Comparison of ENCODE assay signal across 24 mouse cellular contexts in the genomic region with DNA sequence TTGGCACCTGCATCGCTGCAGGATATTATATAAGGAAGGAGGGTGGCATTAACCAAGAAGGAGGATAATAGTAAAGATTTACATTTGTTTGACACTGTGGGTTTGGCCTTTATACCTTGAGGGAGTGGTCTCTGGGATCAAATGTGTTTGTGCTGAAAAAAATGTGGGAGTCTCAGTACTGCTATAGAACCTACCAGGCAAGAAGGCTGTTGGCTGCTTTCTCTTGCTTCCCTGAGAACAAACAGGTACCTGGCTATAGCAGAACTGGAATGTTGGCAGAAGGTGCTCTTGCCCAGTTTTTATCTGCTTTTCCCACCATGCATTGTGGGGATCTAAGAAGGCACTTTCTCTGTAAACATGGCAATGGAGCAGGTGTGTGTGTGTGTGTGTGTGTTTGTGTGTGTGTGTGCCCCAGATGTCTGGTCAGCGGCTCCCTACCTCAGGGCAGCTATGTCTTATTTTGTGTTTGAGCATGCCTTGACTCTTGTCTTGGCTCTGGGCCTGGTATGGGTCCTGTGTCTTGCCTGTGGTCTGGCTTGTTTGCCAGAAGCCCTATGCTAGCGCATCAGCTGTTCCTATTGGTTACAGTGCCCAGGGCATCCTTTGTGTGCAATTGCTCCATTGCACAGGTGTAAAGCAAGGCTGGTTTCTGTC. TPM values are rescaled to one million over a fixed set of nuclear protein-coding genes. Genes with fewer than 3 reads are reported as not detected.
A peak's percentile ranks its signal among the peaks of the same experiment; 100 is the strongest.
DNase-seq lines count a peak whose midpoint lies in the region; ATAC-seq lines count a peak whose summit lies in the region.
"Had no signal": no experiment of that assay in that cellular context is flagged by ENCODE, and none has a peak within 500 bp of the region (broad histone marks: within the 10 kb centered on the region; RNA-seq: fewer than 3 reads in every experiment).

No protein-coding gene starts in this region.

- WGBS in heart, embryonic 15.5 days: 84% methylated on average over 3 of the region's 3 CpGs
- 76% methylated on average over 3 of the region's 3 CpGs for WGBS in lung, embryonic 15.5 days
- 59% methylated on average over 3 of the region's 3 CpGs for WGBS in intestine, embryonic 15.5 days
- WGBS in stomach, embryonic 14.5 days: 65% methylated on average over 3 of the region's 3 CpGs
- WGBS in heart, embryonic 11.5 days (ENCODE audit: insufficient replicate concordance): 75% methylated on average over 3 of the region's 3 CpGs

- no peak for ATAC-seq in heart, embryonic 15.5 days (replicated peaks; ENCODE audit: insufficient number of reproducible peaks, insufficient read depth, low FRiP score, low read depth)
- peak; percentile 38; the same call in 1 of the 2 replicates for ATAC-seq in lung, embryonic 15.5 days (ENCODE audit: borderline replicate concordance, extremely low read depth, low FRiP score, low TSS enrichment)
- peak; percentile 44 for ATAC-seq in intestine, embryonic 15.5 days
- peak; percentile 58 for ATAC-seq in stomach, embryonic 14.5 days (ENCODE audit: insufficient number of reproducible peaks, insufficient read depth, low FRiP score, low read depth)
- ATAC-seq in heart, embryonic 11.5 days (replicated peaks; ENCODE audit: insufficient number of reproducible peaks, low FRiP score, low TSS enrichment): no peak
- ATAC-seq: CD4-positive, CD25-positive, alpha-beta regulatory T cell, adult 4 months had no signal

- DNase-seq in heart, adult 9 months (ENCODE audit: low spot score in 2 of 2): no peak
- DNase-seq in lung, postnatal 14 days: no peak
- DNase-seq in left cerebral cortex, postnatal 10 days (ENCODE audit: extremely low spot score in 1 of 2, low spot score in 2 of 2): no peak
- DNase-seq: right cerebral cortex, postnatal 25 days; thymus, postnatal 4 days had no signal

- H3K27me3 ChIP-seq in heart, embryonic 15.5 days: peaks cover 9% of the 10 kb centered on the region; the same call in 1 of the 2 replicates
- no peaks in the 10 kb centered on the region for H3K27me3 ChIP-seq in lung, embryonic 15.5 days
- H3K27me3 ChIP-seq in intestine, embryonic 15.5 days (replicated peaks): no peaks in the 10 kb centered on the region
- H3K27me3 ChIP-seq in stomach, embryonic 14.5 days (ENCODE audit: control insufficient read depth, insufficient read depth, low read length): no peaks in the 10 kb centered on the region
- no peaks in the 10 kb centered on the region for H3K27me3 ChIP-seq in heart, embryonic 11.5 days (ENCODE audit: control insufficient read depth, insufficient read depth, low read length)
- H3K27me3 ChIP-seq: hindbrain, embryonic 15.5 days had no signal

- intact Hi-C loops in left cerebral cortex, postnatal 10 days (cut with DNase I): no loop called here

- H3K36me3 ChIP-seq in heart, embryonic 15.5 days: no peaks in the 10 kb centered on the region
- H3K36me3 ChIP-seq in lung, embryonic 15.5 days: no peaks in the 10 kb centered on the region
- H3K36me3 ChIP-seq in intestine, embryonic 15.5 days: no peaks in the 10 kb centered on the region
- H3K36me3 ChIP-seq in stomach, embryonic 14.5 days (ENCODE audit: control insufficient read depth, insufficient read depth, low read length): no peaks in the 10 kb centered on the region
- no peaks in the 10 kb centered on the region for H3K36me3 ChIP-seq in heart, embryonic 11.5 days (ENCODE audit: control insufficient read depth, insufficient read depth, low read length)
- H3K36me3 ChIP-seq: forebrain, embryonic 10.5 days; G1E; hindbrain, embryonic 15.5 days; limb, embryonic 10.5 days had no signal

- 0 out of 2 replicates have a peak overlapping the region, but pooled peaks have one; percentile 31 for H3K27ac ChIP-seq in heart, embryonic 15.5 days
- peak overlapping the region; percentile 18 for H3K27ac ChIP-seq in lung, embryonic 15.5 days
- peak overlapping the region; percentile 44 for H3K27ac ChIP-seq in intestine, embryonic 15.5 days
- H3K27ac ChIP-seq in stomach, embryonic 14.5 days (ENCODE audit: low read length): peak overlapping the region; percentile 10
- no peak overlapping the region for H3K27ac ChIP-seq in heart, embryonic 11.5 days (ENCODE audit: low read depth, low read length)
- H3K27ac ChIP-seq: forebrain, embryonic 10.5 days; hindbrain, embryonic 15.5 days; layer of hippocampus, adult 2 months; limb, embryonic 10.5 days; liver, embryonic 14.5 days had no signal

- H3K4me3 ChIP-seq in heart, embryonic 15.5 days: no peak overlapping the region
- H3K4me3 ChIP-seq in lung, embryonic 15.5 days: no peak overlapping the region
- no peak overlapping the region for H3K4me3 ChIP-seq in intestine, embryonic 15.5 days (replicated peaks)
- no peak overlapping the region for H3K4me3 ChIP-seq in stomach, embryonic 14.5 days (ENCODE audit: low read depth, low read length)
- no peak overlapping the region for H3K4me3 ChIP-seq in heart, embryonic 11.5 days (ENCODE audit: low read depth, low read length)
- H3K4me3 ChIP-seq: forebrain, embryonic 10.5 days; hindbrain, embryonic 15.5 days; layer of hippocampus, adult 2 months; limb, embryonic 10.5 days; megakaryocyte, embryonic 14.5 days had no signal

- peaks cover 26% of the 10 kb centered on the region for H3K4me1 ChIP-seq in heart, embryonic 15.5 days (replicated peaks)
- peaks cover 35% of the 10 kb centered on the region for H3K4me1 ChIP-seq in lung, embryonic 15.5 days
- H3K4me1 ChIP-seq in intestine, embryonic 15.5 days (replicated peaks): peaks cover 24% of the 10 kb centered on the region
- peaks cover 16% of the 10 kb centered on the region for H3K4me1 ChIP-seq in stomach, embryonic 14.5 days (ENCODE audit: control insufficient read depth, insufficient read depth, low read length)
- H3K4me1 ChIP-seq in heart, embryonic 11.5 days (ENCODE audit: control insufficient read depth, insufficient read depth, low read length): no peaks in the 10 kb centered on the region
- H3K4me1 ChIP-seq: forebrain, embryonic 10.5 days; hindbrain, embryonic 15.5 days; limb, embryonic 10.5 days had no signal

- no peak overlapping the region for H3K4me2 ChIP-seq in heart, embryonic 15.5 days
- H3K4me2 ChIP-seq in lung, embryonic 15.5 days: no peak overlapping the region
- no peak overlapping the region for H3K4me2 ChIP-seq in intestine, embryonic 15.5 days (replicated peaks)
- H3K4me2 ChIP-seq in stomach, embryonic 14.5 days (replicated peaks; ENCODE audit: low read depth, low read length): no peak overlapping the region
- no peak overlapping the region for H3K4me2 ChIP-seq in heart, embryonic 11.5 days
- H3K4me2 ChIP-seq: hindbrain, embryonic 15.5 days had no signal

- no peaks in the 10 kb centered on the region for H3K9me3 ChIP-seq in heart, embryonic 15.5 days (replicated peaks)
- H3K9me3 ChIP-seq in lung, embryonic 15.5 days: no peaks in the 10 kb centered on the region
- no peaks in the 10 kb centered on the region for H3K9me3 ChIP-seq in intestine, embryonic 15.5 days
- H3K9me3 ChIP-seq in stomach, embryonic 14.5 days (ENCODE audit: control insufficient read depth, low read depth, low read length): no peaks in the 10 kb centered on the region
- H3K9me3 ChIP-seq in heart, embryonic 11.5 days (replicated peaks; ENCODE audit: control insufficient read depth, low read length): no peaks in the 10 kb centered on the region
- H3K9me3 ChIP-seq: forebrain, embryonic 10.5 days; G1E; hindbrain, embryonic 15.5 days; limb, embryonic 10.5 days; megakaryocyte, embryonic 14.5 days had no signal

- no peak overlapping the region for H3K9ac ChIP-seq in heart, embryonic 15.5 days
- no peak overlapping the region for H3K9ac ChIP-seq in lung, embryonic 15.5 days
- no peak overlapping the region for H3K9ac ChIP-seq in intestine, embryonic 15.5 days
- no peak overlapping the region for H3K9ac ChIP-seq in stomach, embryonic 14.5 days (replicated peaks; ENCODE audit: low read depth, low read length)
- H3K9ac ChIP-seq in heart, embryonic 11.5 days (ENCODE audit: low read depth, low read length): no peak overlapping the region
- H3K9ac ChIP-seq: hindbrain, embryonic 15.5 days; liver, embryonic 14.5 days had no signal

RNA-seq across cellular contexts. Expression of gene Gas6, which starts 13.1 kb away (rescaled TPM):
- 222 and 235 TPM in 2 replicates for polyA plus RNA-seq in heart, embryonic 15.5 days (2015; fragmentation: Nextera tagmentation; extraction: Ambion mirVana)
- 74.8 and 85.7 TPM in 2 replicates for polyA plus RNA-seq in lung, embryonic 15.5 days (2015; fragmentation: Nextera tagmentation; extraction: Ambion mirVana)
- polyA plus RNA-seq in intestine, embryonic 15.5 days (2015; fragmentation: Nextera tagmentation; extraction: Ambion mirVana): 50.9 and 57.8 TPM in 2 replicates
- polyA plus RNA-seq in stomach, embryonic 14.5 days (2014; fragmentation: Nextera tagmentation; extraction: Ambion mirVana): 67.7 and 68.7 TPM in 2 replicates
- 100 to 1,000 TPM; 125 to 126 TPM for total RNA-seq in left cerebral cortex, postnatal 10 days (2021)
- polyA plus RNA-seq in heart, embryonic 11.5 days (2014; fragmentation: Nextera tagmentation; extraction: Ambion mirVana): 12.4 and 17.7 TPM in 2 replicates
- total RNA-seq: G1E had no signal
- polyA plus RNA-seq: CD4-positive, CD25-positive, alpha-beta regulatory T cell, adult 4 months; G1E had no signal

RNA-seq across cellular contexts. Expression of gene 1700029H14Rik, which starts 54.9 kb away (rescaled TPM):
- not detected in 2 replicates for polyA plus RNA-seq in heart, embryonic 15.5 days (2015; fragmentation: Nextera tagmentation; extraction: Ambion mirVana)
- not detected in 2 replicates for polyA plus RNA-seq in lung, embryonic 15.5 days (2015; fragmentation: Nextera tagmentation; extraction: Ambion mirVana)
- not detected in 2 replicates for polyA plus RNA-seq in intestine, embryonic 15.5 days (2015; fragmentation: Nextera tagmentation; extraction: Ambion mirVana)
- polyA plus RNA-seq in stomach, embryonic 14.5 days (2014; fragmentation: Nextera tagmentation; extraction: Ambion mirVana): not detected in 2 replicates
- under 1 TPM in 1 of 2 experiments, not detected in 1; 0.34 TPM for total RNA-seq in left cerebral cortex, postnatal 10 days (2021)
- polyA plus RNA-seq in heart, embryonic 11.5 days (2014; fragmentation: Nextera tagmentation; extraction: Ambion mirVana): not detected in 2 replicates
- total RNA-seq: adrenal gland, adult 18-20 months; gastrocnemius, postnatal 10 days; heart, adult 8-10 months; heart, postnatal 25 days; layer of hippocampus, adult 2 months; midbrain, postnatal 0 days had no signal
- polyA plus RNA-seq: embryonic facial prominence, embryonic 14.5 days; forebrain, embryonic 10.5 days; G1E; hindbrain, embryonic 15.5 days; limb, embryonic 10.5 days; midbrain, postnatal 0 days had no signal

Comparison
In these comparisons a context has a peak if more than half of its experiments do, and no peak if none do; other contexts are left out.
1. ATAC-seq: peak in lung, embryonic 15.5 days (single experiment), intestine, embryonic 15.5 days (single experiment) and stomach, embryonic 14.5 days (single experiment); none in heart, embryonic 15.5 days (single experiment) and heart, embryonic 11.5 days (single experiment).